Mouse (Mus musculus) MEL (cell line): ENCODE data around the gene Tmeff1. TPM values are rescaled to one million over a fixed set of nuclear protein-coding genes. Genes with fewer than 3 reads are reported as not detected.

Source experiments
- DNase-seq: peaks from one replicate; pipeline ENCODE4 v3.0.0; 2011; ENCODE audit warnings: low read depth, low spot score
- H3K27ac ChIP-seq: 2 replicates; pipeline ENCODE4 v1.5.1; 2012; ENCODE audit warnings: low read depth, mild to moderate bottlenecking, control low read depth, low read length, moderate library complexity; ENCODE audit not compliant: control insufficient read depth
- H3K27me3 ChIP-seq, 2 experiments: fragments of 150-350 bp in 1 of 2; sonication (generic) in 1 of 2; 2 replicates each; pipeline ENCODE4 v1.6.1; 2012; ENCODE audit warnings: low read length in 2 of 2, mild to moderate bottlenecking in 2 of 2, improper control_type of control experiment in 1 of 2, moderate library complexity in 1 of 2; ENCODE audit not compliant: insufficient read depth in 2 of 2, control insufficient read depth in 1 of 2
- H3K36me3 ChIP-seq, 2 experiments: 2 replicates each; pipeline ENCODE4 v1.6.1; 2012 to 2014; ENCODE audit warnings: low read length in 2 of 2, improper control_type of control experiment in 1 of 2, inconsistent platforms in 1 of 2, mild to moderate bottlenecking in 1 of 2; ENCODE audit not compliant: insufficient read depth in 2 of 2, control insufficient read depth in 1 of 2
- H3K4me1 ChIP-seq, 2 experiments: fragments of 150-350 bp in 1 of 2; sonication (generic) in 1 of 2; 2 replicates each; pipeline ENCODE4 v1.6.1; 2012; ENCODE audit warnings: low read length in 2 of 2, improper control_type of control experiment in 1 of 2, mild to moderate bottlenecking in 1 of 2; ENCODE audit not compliant: insufficient read depth in 2 of 2, control insufficient read depth in 1 of 2
- H3K4me3 ChIP-seq, 2 experiments: fragments of 150-350 bp in 1 of 2; sonication (generic) in 1 of 2; 2 replicates each; pipeline ENCODE4 v1.5.1; 2012; ENCODE audit warnings: low read depth in 2 of 2, low read length in 2 of 2, mild to moderate bottlenecking in 2 of 2, moderate library complexity in 2 of 2, control low read depth in 1 of 2, improper control_type of control experiment in 1 of 2; ENCODE audit not compliant: control insufficient read depth in 1 of 2, insufficient read depth in 1 of 2
- H3K79me2 ChIP-seq: 2 replicates; pipeline ENCODE4 v1.6.1; 2012; ENCODE audit warnings: mild to moderate bottlenecking, low read length, moderate library complexity; ENCODE audit not compliant: control insufficient read depth, poor library complexity, insufficient read depth
- H3K9ac ChIP-seq: 2 replicates; pipeline ENCODE4 v1.6.1; 2012; ENCODE audit warnings: low read depth, mild to moderate bottlenecking, control low read depth, low read length, moderate library complexity; ENCODE audit not compliant: control insufficient read depth, poor library complexity, severe bottlenecking
- H3K9me3 ChIP-seq: fragments of 150-350 bp; sonication (generic); replicated peaks from 2 replicates; pipeline ENCODE4 v1.6.1; 2012; ENCODE audit warnings: mild to moderate bottlenecking, low read length, improper control_type of control experiment, moderate library complexity; ENCODE audit not compliant: insufficient read depth
- CHD1 ChIP-seq: IDR thresholded peaks from 2 replicates; pipeline ENCODE4 v1.6.1; 2012; ENCODE audit warnings: low read depth, mild to moderate bottlenecking, inconsistent platforms, low read length, improper control_type of control experiment
- CHD2 ChIP-seq: IDR thresholded peaks from 2 replicates; pipeline ENCODE4 v1.6.1; 2011; ENCODE audit warnings: low read length, improper control_type of control experiment
- CTCF ChIP-seq, 3 experiments: IDR thresholded peaks in 2 of 3; conservative IDR thresholded peaks in 1 of 3; 2 replicates each; pipeline ENCODE4 v1.5.1; 2011 to 2012; ENCODE audit warnings: low read length in 3 of 3, low read depth in 2 of 3, mild to moderate bottlenecking in 2 of 3, improper control_type of control experiment in 1 of 3, inconsistent platforms in 1 of 3, mixed read lengths in 1 of 3, moderate library complexity in 1 of 3; ENCODE audit not compliant: control insufficient read depth in 1 of 3, insufficient read depth in 1 of 3, poor library complexity in 1 of 3, severe bottlenecking in 1 of 3
- E2F4 ChIP-seq: IDR thresholded peaks from 2 replicates; pipeline ENCODE4 v1.6.1; 2011; ENCODE audit warnings: low read depth, low read length, improper control_type of control experiment, borderline replicate concordance
- EP300 ChIP-seq, 2 experiments: IDR thresholded peaks; 2 replicates each; pipeline ENCODE4 v1.6.1; 2011; ENCODE audit warnings: improper control_type of control experiment in 2 of 2, low read length in 2 of 2, low read depth in 1 of 2, mild to moderate bottlenecking in 1 of 2
- ETS1 ChIP-seq: IDR thresholded peaks from 2 replicates; pipeline ENCODE4 v1.6.1; 2012; ENCODE audit warnings: low read depth, mild to moderate bottlenecking, inconsistent platforms, low read length, improper control_type of control experiment, moderate library complexity
- GABPA ChIP-seq: IDR thresholded peaks from 2 replicates; pipeline ENCODE4 v1.6.1; 2012; ENCODE audit warnings: low read depth, mild to moderate bottlenecking, inconsistent platforms, low read length, improper control_type of control experiment, moderate library complexity
- GATA1 ChIP-seq: IDR thresholded peaks from 2 replicates; pipeline ENCODE4 v1.6.1; 2011; ENCODE audit warnings: low read depth, low read length, improper control_type of control experiment
- JUND ChIP-seq: IDR thresholded peaks from 2 replicates; pipeline ENCODE4 v1.6.1; 2011; ENCODE audit warnings: low read depth, mild to moderate bottlenecking, improper control_type of control experiment, low read length
- KAT2A ChIP-seq: conservative IDR thresholded peaks from 2 replicates; pipeline ENCODE4 v1.6.1; 2012; ENCODE audit warnings: low read depth, low read length, improper control_type of control experiment, inconsistent platforms
- MAZ ChIP-seq: IDR thresholded peaks from 2 replicates; pipeline ENCODE4 v1.6.1; 2012; ENCODE audit warnings: low read depth, mild to moderate bottlenecking, inconsistent platforms, low read length, improper control_type of control experiment
- MXI1 ChIP-seq: IDR thresholded peaks from 2 replicates; pipeline ENCODE4 v1.6.1; 2011; ENCODE audit warnings: mild to moderate bottlenecking, low read depth, low read length, improper control_type of control experiment
- MYB ChIP-seq: IDR thresholded peaks from 2 replicates; pipeline ENCODE4 v1.6.1; 2011; ENCODE audit warnings: mild to moderate bottlenecking, low read depth, low read length, improper control_type of control experiment
- POLR2A ChIP-seq, 2 experiments: IDR thresholded peaks; 2 replicates each; pipeline ENCODE4 v1.6.1; 2011 to 2012; ENCODE audit warnings: low read length in 2 of 2, mild to moderate bottlenecking in 2 of 2, control low read depth in 1 of 2, improper control_type of control experiment in 1 of 2, low read depth in 1 of 2, moderate library complexity in 1 of 2; ENCODE audit not compliant: control insufficient read depth in 1 of 2, insufficient read depth in 1 of 2, poor library complexity in 1 of 2
- POLR2AphosphoS2 ChIP-seq: IDR thresholded peaks from 2 replicates; pipeline ENCODE4 v1.6.1; 2011; ENCODE audit warnings: low read length, improper control_type of control experiment
- TCF12 ChIP-seq: IDR thresholded peaks from 2 replicates; pipeline ENCODE4 v1.6.1; 2014; ENCODE audit warnings: low read depth, mild to moderate bottlenecking, inconsistent platforms, low read length, improper control_type of control experiment, moderate library complexity
- UBTF ChIP-seq: IDR thresholded peaks from 2 replicates; pipeline ENCODE4 v1.6.1; 2012; ENCODE audit warnings: low read depth, mild to moderate bottlenecking, inconsistent platforms, low read length, improper control_type of control experiment, moderate library complexity, borderline replicate concordance; ENCODE audit not compliant: insufficient read depth
- ZC3H11A ChIP-seq: IDR thresholded peaks from 2 replicates; pipeline ENCODE4 v1.6.1; 2012; ENCODE audit warnings: low read depth, mild to moderate bottlenecking, inconsistent platforms, low read length, improper control_type of control experiment
- ZNF384 ChIP-seq: IDR thresholded peaks from 2 replicates; pipeline ENCODE4 v1.6.1; 2012; ENCODE audit warnings: low read depth, mild to moderate bottlenecking, inconsistent platforms, low read length, improper control_type of control experiment
- polyA plus RNA-seq, 2 experiments: library from polyadenylated mRNA; stranded (reverse) in 1 of 2; unstranded in 1 of 2; fragments of >175 nt in 1 of 2; fragments of >200 nt in 1 of 2; gene quantifications; 2 replicates each; pipeline versions ENCODE4 v1.2.1 to v1.2.4; 2012; ENCODE audit warnings: low replicate concordance in 2 of 2, low read depth in 1 of 2; ENCODE audit not compliant: insufficient read length in 2 of 2, insufficient read depth in 1 of 2, missing spikeins in 1 of 2
- total RNA-seq: library from RNA; depleted of rRNA; stranded (reverse); fragments of 300-350 nt; gene quantifications from 2 replicates; pipeline ENCODE4 v1.2.3, GENCODE M21; 2012

The Tmeff1 gene
- total and polyA plus RNA-seq, 3 experiments, result not detected

- no peak for TF ChIP-seq MXI1
- TF ChIP-seq CHD1, result no peak
- TF ChIP-seq CHD2, result no peak
- TF ChIP-seq MYB, result no peak
- no peak for TF ChIP-seq EP300 (IDR thresholded peaks at IDR 0.05; ENCODE audit: low read depth in 1 of 2, low read length in 2 of 2)
- TF ChIP-seq GABPA, result no peak
- no peak for TF ChIP-seq JUND
- Histone ChIP-seq H3K9me3 (no peaks in the 10 kb centered on the region), H3K79me2 (no peaks in the 10 kb centered on the region), H3K27ac (no peak overlapping the region), H3K4me3 (no peak overlapping the region), H3K9ac (no peak overlapping the region), H3K27me3 (no peaks in the 10 kb centered on the region), H3K4me1 (no peaks in the 10 kb centered on the region), H3K36me3 (no peaks in the 10 kb centered on the region)
- no peak for DNase-seq
Observed at GRCm38 (mm10) chr4:48548393-48549045, 36.5 kb upstream of the Tmeff1 start.

- TF ChIP-seq CTCF (IDR thresholded peaks at IDR 0.05 in 2 of 3, conservative IDR thresholded peaks at IDR 0.05 in 1 of 3; ENCODE audit: control insufficient read depth in 1 of 3, insufficient read depth in 1 of 3, low read depth in 2 of 3, low read length in 3 of 3, poor library complexity in 1 of 3, severe bottlenecking in 1 of 3) (no peak), MAZ (no peak), ETS1 (no peak), ZNF384 (no peak), ZC3H11A (no peak), POLR2AphosphoS2 (no peak), GATA1 (no peak), EP300 (IDR thresholded peaks at IDR 0.05; ENCODE audit: low read depth in 1 of 2, low read length in 2 of 2) (no peak), POLR2A (IDR thresholded peaks at IDR 0.05; ENCODE audit: control insufficient read depth in 1 of 2, insufficient read depth in 1 of 2, low read depth in 1 of 2, low read length in 2 of 2, poor library complexity in 1 of 2) (no peak), KAT2A (no peak)
- Histone ChIP-seq H3K27ac (no peak overlapping the region), H3K9me3 (no peaks in the 10 kb centered on the region), H3K4me3 (no peak overlapping the region), H3K27me3 (no peaks in the 10 kb centered on the region), H3K9ac (no peak overlapping the region), H3K36me3 (no peaks in the 10 kb centered on the region), H3K4me1 (no peaks in the 10 kb centered on the region), H3K79me2 (no peaks in the 10 kb centered on the region)
- DNase-seq, result no peak
Observed at GRCm38 (mm10) chr4:48549661-48550060, 35.3 kb upstream of the Tmeff1 start.

GRCm38 (mm10) chr4:48552486-48553064, 32.4 kb upstream of the Tmeff1 start:
- Histone ChIP-seq H3K4me3 (no peak overlapping the region), H3K79me2 (no peaks in the 10 kb centered on the region), H3K9ac (no peak overlapping the region), H3K27ac (no peak overlapping the region), H3K36me3 (no peaks in the 10 kb centered on the region), H3K9me3 (no peaks in the 10 kb centered on the region), H3K4me1 (no peaks in the 10 kb centered on the region), H3K27me3 (no peaks in the 10 kb centered on the region)
- TF ChIP-seq MYB, result no peak
- TF ChIP-seq POLR2AphosphoS2, result no peak
- no peak for TF ChIP-seq POLR2A (IDR thresholded peaks at IDR 0.05; ENCODE audit: control insufficient read depth in 1 of 2, insufficient read depth in 1 of 2, low read depth in 1 of 2, low read length in 2 of 2, poor library complexity in 1 of 2)
- no peak for TF ChIP-seq UBTF
- TF ChIP-seq TCF12, result no peak
- TF ChIP-seq E2F4, result no peak
- no peak for TF ChIP-seq KAT2A
- no peak for DNase-seq
